Mouse (Mus musculus): Measurements from ENCODE around the gene Bag1.

DNA sequence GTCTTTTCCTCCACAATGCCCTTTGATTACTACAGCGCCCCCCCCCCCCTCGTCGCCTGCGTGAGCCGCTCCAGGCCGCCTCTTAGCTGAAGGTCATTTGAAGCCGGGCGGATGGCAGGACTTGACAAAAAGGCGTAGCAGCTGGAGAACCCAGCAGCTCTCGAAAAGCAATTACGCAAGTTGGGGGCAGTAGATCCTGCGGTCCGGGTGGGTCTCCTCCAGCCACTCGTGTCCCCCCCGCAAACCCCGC is 22.4 kb upstream of the Bag1 start:
- no peak for TF ChIP-seq CTCF (IDR thresholded peaks at IDR 0.05; ENCODE audit: extremely low read depth, insufficient read length, insufficient replicate concordance, low read depth, low read length)
- no peak for TF ChIP-seq POLR2A (IDR thresholded peaks at IDR 0.05; ENCODE audit: low read depth, low read length)
